Mouse (Mus musculus) intestine, embryonic 16.5 days (tissue): ENCODE results near the gene Erp29. TPM values are rescaled to one million over a fixed set of nuclear protein-coding genes. Genes with fewer than 3 reads are reported as not detected.
"Not testable (repeated sequence)": the region's sequence is repeated elsewhere in the genome, so short reads cannot be mapped to it uniquely, and the experiment has no call there.

Experiments used
- ATAC-seq: fragments of 200-750 bp; cut with Nextera tagmentation; 2 replicates; pipeline ENCODE4 v1.8.0; 2017; ENCODE audit warnings: moderate TSS enrichment, moderate library complexity
- H3K27ac ChIP-seq: fragments of 300-500 bp; sonication (generic); 2 replicates; pipeline ENCODE4 v1.5.1; 2014; ENCODE audit warnings: mild to moderate bottlenecking, low read length
- H3K27me3 ChIP-seq: fragments of 300-500 bp; sonication (generic); replicated peaks from 2 replicates; pipeline ENCODE4 v1.6.1; 2014; ENCODE audit warnings: low read length, control low read depth, mixed read lengths; ENCODE audit not compliant: control insufficient read depth, insufficient read depth
- H3K36me3 ChIP-seq: fragments of 300-500 bp; sonication (generic); 2 replicates; pipeline ENCODE4 v1.6.1; 2014; ENCODE audit warnings: low read length, control low read depth; ENCODE audit not compliant: control insufficient read depth, insufficient read depth
- H3K4me1 ChIP-seq: fragments of 300-500 bp; sonication (generic); 2 replicates; pipeline ENCODE4 v1.6.1; 2014; ENCODE audit warnings: low read length, control low read depth, mixed read lengths; ENCODE audit not compliant: control insufficient read depth, insufficient read depth
- H3K4me2 ChIP-seq: fragments of 300-500 bp; sonication (generic); 2 replicates; pipeline ENCODE4 v1.6.1; 2014; ENCODE audit warnings: low read depth, low read length, control low read depth
- H3K4me3 ChIP-seq: fragments of 300-500 bp; sonication (generic); 2 replicates; pipeline ENCODE4 v1.5.1; 2014; ENCODE audit warnings: mild to moderate bottlenecking, low read length
- H3K9ac ChIP-seq: fragments of 300-500 bp; sonication (generic); 2 replicates; pipeline ENCODE4 v1.6.1; 2014; ENCODE audit warnings: low read depth, low read length
- H3K9me3 ChIP-seq: fragments of 300-500 bp; sonication (generic); 2 replicates; pipeline ENCODE4 v1.6.1; 2016; ENCODE audit warnings: low read length, control low read depth; ENCODE audit not compliant: control insufficient read depth
- WGBS: fragments of 180-500 bp; shearing (Covaris S2); extraction: QIAGEN DNeasy Blood & Tissue Kit; methylation state at CpG from one replicate; pipeline ENCODE4 v1.1.7; 2014; 5-methylcytosine and 5-hydroxymethylcytosine counted together
- polyA plus RNA-seq: library from polyadenylated mRNA; unstranded; fragments of >200 nt; fragmentation: Nextera tagmentation; extraction: Ambion mirVana; gene quantifications from 2 replicates; pipeline ENCODE4 v1.2.1, GENCODE M21; 2015

Erp29 gene
- polyA plus RNA-seq: 183 and 202 TPM in 2 replicates

- no peaks in the 10 kb centered on the region for H3K9me3 ChIP-seq
- ATAC-seq: peak; percentile 90
- peak within 1 kb of the TSS; percentile 90 for H3K4me2 ChIP-seq
- peaks cover 31% of the 10 kb centered on the region for H3K4me1 ChIP-seq
- no peaks in the 10 kb centered on the region for H3K27me3 ChIP-seq
- WGBS: under 1% methylated on average over 89 of the region's 97 CpGs
- H3K4me3 ChIP-seq: peak within 1 kb of the TSS; percentile 96
- peak within 1 kb of the TSS; percentile 96 for H3K27ac ChIP-seq
- peak within 1 kb of the TSS; percentile 99 for H3K9ac ChIP-seq
- H3K36me3 ChIP-seq: peaks cover 9% of the 10 kb centered on the region
These were observed at the start of gene Erp29 for GRCm38 (mm10) chr5:121452026-121452869. Gene Erp29, minus strand, starts transcription at chr5:121452506.

GRCm38 (mm10) chr5:121501424-121501996 lies 49.2 kb upstream of the Erp29 start:
- not testable (repeated sequence) for H3K4me3 ChIP-seq, H3K27me3 ChIP-seq, H3K36me3 ChIP-seq, H3K9me3 ChIP-seq, ATAC-seq, H3K4me1 ChIP-seq, H3K4me2 ChIP-seq, H3K27ac ChIP-seq, H3K9ac ChIP-seq
- WGBS: 73% methylated on average over 10 of the region's 17 CpGs

- Histone ChIP-seq H3K4me3 (no peak overlapping the region), H3K27ac (no peak overlapping the region), H3K27me3 (no peaks in the 10 kb centered on the region), H3K9ac (no peak overlapping the region), H3K4me2 (no peak overlapping the region), H3K9me3 (no peaks in the 10 kb centered on the region), H3K4me1 (no peaks in the 10 kb centered on the region), H3K36me3 (no peaks in the 10 kb centered on the region)
- ATAC-seq: no peak
- WGBS: 52% methylated on average over 7 of the region's 7 CpGs
These were observed 48.4 kb upstream of the Erp29 start for GRCm38 (mm10) chr5:121500719-121501118.

GRCm38 (mm10) chr5:121493305-121493704 lies 41.0 kb upstream of the Erp29 start:
- Histone ChIP-seq H3K4me2 (no peak overlapping the region), H3K4me3 (no peak overlapping the region), H3K27ac (no peak overlapping the region), H3K4me1 (no peaks in the 10 kb centered on the region), H3K9ac (no peak overlapping the region), H3K9me3 (no peaks in the 10 kb centered on the region), H3K36me3 (no peaks in the 10 kb centered on the region), H3K27me3 (no peaks in the 10 kb centered on the region)
- WGBS: 79% methylated on average over 8 of the region's 8 CpGs
- no peak for ATAC-seq

- 56% methylated on average over 5 of the region's 5 CpGs for WGBS
- H3K27me3 ChIP-seq: no peaks in the 10 kb centered on the region
- H3K27ac ChIP-seq: no peak overlapping the region
- no peaks in the 10 kb centered on the region for H3K9me3 ChIP-seq
- no peaks in the 10 kb centered on the region for H3K36me3 ChIP-seq
- H3K4me2 ChIP-seq: no peak overlapping the region
- no peak overlapping the region for H3K4me3 ChIP-seq
- ATAC-seq: no peak
- H3K4me1 ChIP-seq: no peaks in the 10 kb centered on the region
- no peak overlapping the region for H3K9ac ChIP-seq
These were observed 32.5 kb upstream of the Erp29 start for GRCm38 (mm10) chr5:121484801-121485200.

GRCm38 (mm10) chr5:121477680-121478079 lies 25.4 kb upstream of the Erp29 start:
- Histone ChIP-seq H3K4me3 (no peak overlapping the region), H3K27ac (no peak overlapping the region), H3K9me3 (no peaks in the 10 kb centered on the region), H3K9ac (no peak overlapping the region), H3K36me3 (no peaks in the 10 kb centered on the region), H3K4me2 (no peak overlapping the region), H3K4me1 (no peaks in the 10 kb centered on the region), H3K27me3 (no peaks in the 10 kb centered on the region)
- WGBS: 26% methylated on average over 3 of the region's 3 CpGs
- ATAC-seq: no peak

GRCm38 (mm10) chr5:121476040-121476439 lies 23.7 kb upstream of the Erp29 start:
- 63% methylated on average over 1 of the region's 1 CpGs for WGBS
- Histone ChIP-seq H3K27me3 (no peaks in the 10 kb centered on the region), H3K27ac (peak overlapping the region; percentile 17; the same call in 1 of the 2 replicates), H3K4me3 (no peak overlapping the region), H3K36me3 (no peaks in the 10 kb centered on the region), H3K9me3 (no peaks in the 10 kb centered on the region), H3K9ac (no peak overlapping the region), H3K4me1 (no peaks in the 10 kb centered on the region), H3K4me2 (no peak overlapping the region)
- peak; percentile 89 for ATAC-seq

- H3K4me1 ChIP-seq: peaks cover 5% of the 10 kb centered on the region
- H3K4me2 ChIP-seq: no peak overlapping the region
- H3K27ac ChIP-seq: no peak overlapping the region
- ATAC-seq: no peak
- H3K9ac ChIP-seq: no peak overlapping the region
- H3K4me3 ChIP-seq: no peak overlapping the region
- 64% methylated on average over 7 of the region's 7 CpGs for WGBS
- no peaks in the 10 kb centered on the region for H3K27me3 ChIP-seq
- no peaks in the 10 kb centered on the region for H3K9me3 ChIP-seq
- no peaks in the 10 kb centered on the region for H3K36me3 ChIP-seq
These were observed 22.3 kb upstream of the Erp29 start for GRCm38 (mm10) chr5:121474610-121475009.

GRCm38 (mm10) chr5:121472411-121472810 lies 20.1 kb upstream of the Erp29 start:
- Histone ChIP-seq H3K9ac (no peak overlapping the region), H3K27me3 (no peaks in the 10 kb centered on the region), H3K4me1 (peaks cover 11% of the 10 kb centered on the region), H3K36me3 (no peaks in the 10 kb centered on the region), H3K9me3 (no peaks in the 10 kb centered on the region), H3K4me3 (no peak overlapping the region), H3K4me2 (no peak overlapping the region), H3K27ac (no peak overlapping the region)
- ATAC-seq: no peak
- WGBS: 88% methylated on average over 2 of the region's 2 CpGs
